Mouse (Mus musculus) right cerebral cortex, adult 18-20 months (tissue): ENCODE results near the gene Syngr1.
"Not testable (repeated sequence)": the region's sequence is repeated elsewhere in the genome, so short reads cannot be mapped to it uniquely, and the experiment has no call there.

Experiments used
- DNase-seq: peaks from one replicate; pipeline ENCODE4 v3.0.0; 2022; ENCODE audit warnings: mixed read lengths

The Syngr1 gene

GRCm38 (mm10) chr15:80121721-80122325 is 30.7 kb downstream of the Syngr1 start:
- DNase-seq = no peak

- not testable (repeated sequence) for DNase-seq
Measured at GRCm38 (mm10) chr15:80122431-80122830, 31.3 kb downstream of the Syngr1 start.

GRCm38 (mm10) chr15:80124651-80125050 is 33.5 kb downstream of the Syngr1 start:
- no peak for DNase-seq

DNA sequence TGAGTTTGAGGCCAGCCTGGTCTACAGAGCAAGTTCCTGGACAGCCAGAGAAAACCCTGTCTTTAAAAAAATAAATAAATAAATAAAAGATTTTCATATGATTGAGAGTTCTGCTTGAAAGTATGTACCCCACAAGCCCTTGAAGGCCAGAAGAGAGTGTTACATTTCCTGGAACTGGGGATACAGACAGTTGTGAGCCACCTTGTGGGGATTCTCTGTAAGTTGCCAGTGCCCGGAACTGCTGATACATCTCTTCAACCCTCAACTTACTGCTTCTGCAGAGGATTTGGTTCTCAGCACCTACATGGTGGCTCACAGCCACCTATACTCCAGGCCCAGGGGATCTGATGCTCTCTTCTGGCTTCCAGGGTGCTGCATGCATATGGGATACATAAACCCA is 36.1 kb downstream of the Syngr1 start:
- no peak for DNase-seq

DNA sequence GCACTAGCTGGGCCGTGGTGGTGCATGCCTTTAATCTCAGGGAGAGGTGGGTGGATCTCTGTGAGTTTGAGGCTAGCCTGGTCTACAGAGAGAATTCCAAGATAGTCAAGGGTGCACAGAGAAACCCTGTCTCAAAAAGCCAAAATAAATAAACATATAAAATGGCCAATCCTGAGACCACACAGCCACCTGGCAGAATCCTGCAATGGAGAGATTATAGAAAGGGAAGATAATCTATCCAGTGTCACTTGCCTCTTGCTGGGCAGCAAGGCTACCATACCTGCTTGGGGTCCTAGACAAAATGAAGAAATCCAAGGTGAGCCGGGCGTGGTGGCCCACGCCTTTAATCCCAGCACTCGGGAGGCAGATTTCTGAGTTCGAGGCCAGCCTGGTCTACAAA is 38.8 kb downstream of the Syngr1 start:
- DNase-seq = no peak

- no peak for DNase-seq
Measured at GRCm38 (mm10) chr15:80130689-80131088, 39.6 kb downstream of the Syngr1 start.

DNA sequence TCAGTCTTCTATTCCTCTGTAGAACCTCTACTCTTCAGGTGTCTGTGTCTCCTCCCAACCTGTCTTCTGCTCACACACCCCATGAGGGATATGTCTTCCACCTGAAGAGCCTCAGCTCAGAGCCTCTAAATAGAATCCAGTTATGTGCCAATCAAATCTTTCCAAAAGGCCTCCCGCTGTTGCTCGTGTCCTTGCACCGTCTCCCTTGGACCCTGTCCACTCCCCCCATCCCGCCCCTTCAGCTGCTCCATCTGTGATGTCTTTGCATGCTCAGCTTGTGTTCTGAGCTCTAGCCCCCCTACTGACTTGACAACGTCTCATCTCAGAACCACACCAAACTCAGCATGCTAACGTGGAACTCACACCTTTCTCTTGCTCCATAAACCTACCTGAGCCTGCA is 40.3 kb downstream of the Syngr1 start:
- DNase-seq = no peak

DNA sequence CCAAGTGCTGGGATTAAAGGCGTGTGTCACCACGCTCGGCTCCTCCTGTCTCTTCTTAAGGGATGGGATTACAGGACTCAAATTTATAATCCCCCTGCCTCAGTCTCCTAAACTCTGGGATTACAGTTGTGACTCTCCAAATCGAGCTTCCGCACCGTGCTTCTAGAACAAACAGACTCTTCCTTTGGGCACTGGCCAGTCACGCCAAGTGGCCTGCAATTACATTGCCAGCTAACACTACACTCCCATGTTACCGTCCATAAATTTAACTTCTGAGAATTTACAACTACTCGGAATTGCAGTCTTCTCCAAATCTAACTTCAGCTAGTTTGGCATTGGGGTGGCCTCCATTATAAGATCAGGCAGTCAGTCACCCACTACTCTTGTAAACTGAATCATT is 41.3 kb downstream of the Syngr1 start:
- no peak for DNase-seq

DNA sequence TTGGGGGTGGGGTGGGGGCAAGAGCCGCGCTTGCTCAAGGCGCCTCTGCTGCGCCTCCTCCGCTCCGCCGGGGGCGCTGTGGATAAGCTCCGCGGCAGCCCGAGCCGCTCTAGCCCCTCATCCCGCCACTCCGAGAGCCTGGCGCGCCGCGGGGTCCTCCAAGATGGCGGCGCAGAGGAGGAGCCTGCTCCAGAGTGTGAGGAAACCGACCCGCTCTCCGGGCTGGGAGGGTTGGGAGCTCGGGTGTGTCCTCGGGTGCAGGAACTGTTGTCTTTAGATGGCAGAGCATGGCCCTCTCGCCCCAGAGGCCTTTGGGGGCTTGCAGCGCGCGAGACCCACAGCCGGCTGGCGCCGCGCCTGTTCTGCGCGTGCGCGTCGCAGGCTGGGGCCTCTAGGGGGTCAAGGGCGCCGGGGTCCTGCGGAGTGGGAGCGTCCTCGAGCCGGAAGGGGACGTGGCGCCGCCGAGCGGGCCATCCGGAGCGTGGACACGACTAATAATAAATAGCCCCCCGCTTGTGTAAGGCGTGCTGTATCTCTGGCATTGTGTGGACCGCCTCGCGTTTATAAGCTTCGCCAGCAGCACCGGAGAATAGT is 42.0 kb downstream of the Syngr1 start, which contains the start of gene Tab1:
TSS of gene Tab1 (plus strand) at position 135 of the 594 bp plus-strand sequence.
- peak; percentile 91 for DNase-seq

DNA sequence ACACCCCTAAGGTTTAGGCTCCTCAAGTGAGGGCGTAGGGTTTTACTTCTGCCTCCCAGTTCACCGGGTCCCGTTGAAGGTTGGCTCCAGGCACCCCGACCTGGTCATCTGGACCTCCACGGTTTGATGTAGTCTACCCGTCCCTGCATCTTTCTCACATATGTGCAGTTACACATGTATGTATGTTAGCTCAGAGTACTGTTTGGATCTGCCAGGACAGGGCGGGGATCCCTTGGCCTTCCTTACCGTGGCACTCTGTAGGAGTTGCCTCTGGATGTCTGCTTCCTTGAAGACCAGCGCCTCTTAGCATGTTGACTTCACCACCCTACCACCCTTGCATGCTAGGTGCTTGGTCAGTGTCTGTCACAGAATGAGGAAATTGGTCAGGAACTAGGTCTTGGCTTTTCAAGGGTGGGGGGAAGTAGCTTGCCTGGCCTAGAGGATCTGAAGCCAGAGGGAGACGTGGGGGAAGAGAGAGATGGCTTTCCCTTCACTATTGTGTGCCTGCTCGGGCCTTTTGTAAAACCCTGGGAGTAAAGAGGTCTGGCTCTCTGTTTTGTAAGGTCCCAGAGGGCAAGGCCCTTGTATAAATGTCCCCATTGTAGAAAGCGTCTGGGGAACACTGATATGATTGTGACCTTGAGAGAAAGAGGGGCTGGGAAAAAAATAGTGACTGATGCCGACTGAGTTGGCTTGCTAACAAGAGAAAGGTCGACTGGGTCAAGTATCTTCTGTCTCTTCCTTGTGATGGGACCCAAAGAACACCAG is 42.7 kb downstream of the Syngr1 start:
- no peak for DNase-seq

DNA sequence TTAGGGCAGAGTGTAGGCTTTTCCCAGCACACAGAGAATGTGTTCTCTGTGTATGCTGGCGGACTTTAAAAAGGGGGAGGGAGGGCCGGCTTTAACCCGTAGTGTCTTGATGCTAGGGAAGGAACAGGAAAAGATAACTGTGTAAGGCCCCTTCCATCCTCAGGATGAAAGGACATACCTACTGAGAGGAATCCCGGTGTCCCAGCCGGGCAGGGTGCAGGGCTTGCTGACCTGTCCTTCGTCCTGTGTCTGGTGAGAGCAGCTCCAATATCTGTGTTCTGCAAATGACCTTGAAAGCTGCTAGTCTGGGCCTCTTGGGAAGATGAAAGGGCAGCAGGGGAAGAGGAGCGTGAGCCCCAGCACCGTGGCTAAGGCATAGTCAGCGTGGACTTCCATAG is 43.3 kb downstream of the Syngr1 start:
- no peak for DNase-seq

GRCm38 (mm10) chr15:80135499-80135898 is 44.4 kb downstream of the Syngr1 start:
- DNase-seq = no peak

DNA sequence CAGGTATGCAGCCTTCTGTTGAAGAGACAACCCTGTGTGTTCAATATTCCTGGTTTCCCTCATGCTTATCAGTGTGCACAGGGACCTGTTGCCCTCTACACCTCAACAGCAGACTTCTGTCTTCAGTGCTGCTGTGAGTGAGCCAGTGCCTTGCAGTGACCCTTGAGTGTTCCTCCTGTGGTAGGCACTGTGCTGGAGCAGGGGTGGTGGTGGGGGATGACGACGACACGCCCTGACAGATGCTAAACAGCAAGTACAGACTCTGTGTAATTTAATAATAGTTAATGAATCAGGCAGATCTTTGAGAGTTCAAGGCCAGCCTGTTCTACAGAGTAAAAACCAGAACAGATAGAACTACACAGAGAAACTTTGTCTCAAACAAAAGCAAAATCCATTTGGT is 45.5 kb downstream of the Syngr1 start:
- DNase-seq = no peak

- DNase-seq = peak; percentile 87
Measured at GRCm38 (mm10) chr15:80137945-80138791, 47.0 kb downstream of the Syngr1 start.

DNA sequence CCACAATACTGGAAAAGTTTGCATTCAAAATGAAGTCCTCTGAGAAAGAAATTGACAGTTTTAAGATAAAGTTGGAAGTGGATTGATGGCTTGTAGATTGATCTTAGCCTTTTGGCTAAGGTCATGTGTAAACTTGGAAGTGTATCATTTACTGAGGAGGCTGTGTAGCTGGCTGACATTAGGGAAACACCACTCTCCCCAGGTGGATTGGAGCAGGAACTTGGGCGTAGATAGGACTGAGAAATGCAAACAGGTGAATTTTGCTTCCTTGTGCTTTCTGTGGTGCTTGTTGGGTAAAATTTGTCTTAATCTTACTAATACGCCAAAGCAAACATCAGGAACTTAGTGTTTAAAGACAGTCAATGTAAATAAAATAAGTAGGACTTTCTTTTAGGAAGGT is 49.2 kb downstream of the Syngr1 start:
- DNase-seq = no peak

DNA sequence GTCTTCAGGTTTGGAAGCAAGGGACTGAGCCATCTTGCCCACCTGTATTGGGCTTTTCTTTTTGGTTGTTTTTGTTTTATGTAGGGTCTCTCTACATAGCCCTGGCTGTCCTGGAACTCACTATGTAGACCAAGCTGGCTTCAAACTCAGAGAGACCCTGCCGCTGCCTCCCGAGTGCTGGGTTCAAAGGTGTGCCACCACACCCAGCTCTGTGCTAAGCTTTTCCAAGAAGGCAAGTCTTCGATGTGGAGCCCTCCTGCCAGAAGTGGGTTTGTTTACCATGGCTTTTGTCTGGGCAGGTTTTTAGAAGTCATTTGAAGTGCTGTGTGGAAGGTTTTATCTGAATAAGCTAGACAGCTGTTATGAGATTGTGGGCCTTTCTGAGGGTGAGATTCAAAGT is 49.7 kb downstream of the Syngr1 start:
- no peak for DNase-seq

DNA sequence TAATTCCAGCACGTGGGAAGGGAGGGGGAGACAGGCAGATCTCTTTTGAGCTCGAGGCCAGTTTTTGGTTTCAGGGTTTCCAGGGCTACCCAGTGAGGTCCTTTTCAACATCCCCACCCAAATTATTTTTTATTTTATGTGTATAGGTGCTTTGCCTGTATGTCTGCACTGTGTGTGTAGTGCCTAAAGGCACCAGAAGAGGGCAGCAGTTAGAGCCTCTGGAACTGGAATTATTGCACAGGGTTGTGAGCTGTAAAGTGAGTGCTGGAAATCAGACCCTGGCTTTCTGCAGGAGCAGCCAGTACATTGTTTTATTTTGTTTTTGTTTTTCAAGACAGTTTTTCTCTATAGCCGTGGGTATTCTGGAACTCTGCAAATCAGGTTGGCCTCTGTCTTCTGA is 51.0 kb downstream of the Syngr1 start:
- DNase-seq = no peak

DNA sequence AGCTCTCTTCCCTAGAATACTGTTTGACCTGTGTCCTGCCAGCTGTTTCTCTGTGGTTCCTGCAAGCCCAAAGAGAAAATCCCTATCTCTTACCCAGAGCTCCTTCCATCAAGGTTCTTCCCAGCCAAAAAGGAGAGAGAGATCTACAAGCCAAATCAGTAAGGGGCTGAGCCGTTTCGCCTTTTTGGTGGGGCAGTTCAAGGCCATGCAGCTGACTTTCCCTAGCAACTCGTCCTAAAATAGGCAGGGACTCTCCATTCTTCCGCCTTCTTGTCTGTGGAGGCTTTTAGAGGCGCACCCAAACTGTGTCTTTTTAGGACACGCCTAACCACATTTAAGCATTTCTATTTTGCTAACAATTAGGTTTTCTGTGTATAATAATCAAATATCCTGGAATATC is 52.6 kb downstream of the Syngr1 start:
- DNase-seq = no peak

- no peak for DNase-seq
Measured at GRCm38 (mm10) chr15:80145397-80145796, 54.3 kb downstream of the Syngr1 start.

DNA sequence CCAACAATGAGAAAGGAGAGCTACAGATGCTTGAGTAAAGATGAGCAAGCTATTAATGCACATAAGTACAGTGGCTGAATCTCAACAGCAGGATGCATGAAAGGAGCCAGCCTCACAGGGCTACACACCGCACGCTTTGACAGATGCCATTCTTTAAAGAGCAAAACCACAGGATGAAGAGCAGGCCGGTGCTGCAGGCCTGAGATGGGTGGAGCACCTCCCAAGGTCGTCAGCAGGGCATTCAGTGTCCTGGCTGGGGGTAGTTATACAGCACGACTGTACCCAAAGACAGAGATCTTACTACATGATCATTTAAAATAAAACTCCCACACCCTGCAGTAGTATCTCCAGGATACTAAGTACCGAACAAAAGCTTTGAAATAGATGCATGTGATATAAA is 55.0 kb downstream of the Syngr1 start:
- no peak for DNase-seq

DNA sequence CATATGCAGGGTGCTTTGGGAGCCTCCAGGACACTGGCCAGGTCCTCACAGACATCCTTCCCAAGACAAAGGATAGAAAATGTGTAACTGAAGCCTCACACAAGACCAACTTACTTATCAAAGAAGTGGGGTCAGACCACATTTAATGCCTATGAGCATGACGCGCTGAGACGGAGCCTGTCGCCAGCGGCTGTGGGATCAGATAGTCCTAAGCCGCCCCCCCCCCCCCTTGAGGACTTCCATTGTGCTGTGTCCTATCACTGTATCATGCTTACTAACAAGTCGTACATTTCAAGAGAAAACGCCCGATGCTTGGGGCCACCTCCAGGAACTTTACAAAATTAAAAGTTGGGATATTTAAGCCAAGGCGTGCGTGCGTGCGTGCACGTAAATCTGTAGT is 56.0 kb downstream of the Syngr1 start:
- DNase-seq = no peak

DNA sequence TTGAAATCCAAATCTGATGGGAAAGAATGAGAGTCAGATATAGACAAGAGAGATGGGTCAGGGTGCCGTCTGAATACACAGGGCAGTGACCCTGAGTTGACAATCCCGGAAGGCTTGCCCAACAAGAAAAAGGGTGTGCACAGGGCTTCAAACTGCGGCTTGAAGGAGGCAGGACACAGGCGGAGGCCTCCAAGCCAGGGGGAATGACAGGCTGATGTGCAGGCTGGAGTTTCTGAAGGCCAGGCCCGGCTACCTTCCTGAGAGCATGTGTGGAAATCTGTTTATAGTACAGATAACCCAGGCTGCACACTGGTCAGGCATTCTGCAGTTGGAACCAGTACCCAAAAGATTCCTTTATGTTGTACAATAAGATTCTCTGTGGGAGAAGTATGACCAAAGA is 56.4 kb downstream of the Syngr1 start:
- no peak for DNase-seq

DNA sequence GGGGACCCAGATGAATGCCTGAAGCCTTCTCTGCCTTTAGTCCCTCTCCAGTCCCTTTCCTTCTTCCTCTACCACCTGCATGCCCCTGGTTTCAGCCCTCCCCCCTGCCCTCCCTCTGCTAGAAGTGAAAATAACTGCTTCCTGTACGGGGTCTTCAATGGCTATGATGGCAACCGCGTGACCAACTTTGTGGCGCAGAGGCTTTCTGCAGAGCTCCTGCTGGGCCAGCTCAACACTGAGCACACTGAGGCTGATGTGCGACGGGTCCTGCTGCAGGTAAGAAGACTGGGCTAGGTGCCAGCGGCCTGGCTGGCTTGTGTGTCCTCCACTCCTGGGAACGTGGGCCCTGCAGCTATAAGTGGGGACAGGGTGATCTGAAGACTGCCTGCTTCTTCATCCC is 57.4 kb downstream of the Syngr1 start:
- DNase-seq = no peak
